Mouse (Mus musculus) stomach, embryonic 15.5 days (tissue): ENCODE data around the gene Egfl8. TPM values are rescaled to one million over a fixed set of nuclear protein-coding genes. Genes with fewer than 3 reads are reported as not detected.

ENCODE experiments used
- ATAC-seq: fragments of 200-750 bp; cut with Nextera tagmentation; 2 replicates; pipeline ENCODE4 v1.8.0; 2017; ENCODE audit warnings: low read depth, moderate number of reproducible peaks, moderate TSS enrichment; ENCODE audit not compliant: insufficient read depth, low FRiP score
- H3K27ac ChIP-seq: fragments of 300-500 bp; sonication (generic); 2 replicates; pipeline ENCODE4 v1.5.1; 2015; ENCODE audit warnings: mild to moderate bottlenecking, inconsistent platforms
- H3K27me3 ChIP-seq: fragments of 300-500 bp; sonication (generic); replicated peaks from 2 replicates; pipeline ENCODE4 v1.6.1; 2015; ENCODE audit warnings: inconsistent platforms
- H3K36me3 ChIP-seq: fragments of 300-500 bp; sonication (generic); 2 replicates; pipeline ENCODE4 v1.6.1; 2015; ENCODE audit warnings: inconsistent platforms
- H3K4me1 ChIP-seq: fragments of 300-500 bp; sonication (generic); 2 replicates; pipeline ENCODE4 v1.6.1; 2015; ENCODE audit warnings: inconsistent platforms
- H3K4me2 ChIP-seq: fragments of 300-500 bp; sonication (generic); 2 replicates; pipeline ENCODE4 v1.6.1; 2015; ENCODE audit warnings: mild to moderate bottlenecking, inconsistent platforms
- H3K4me3 ChIP-seq: fragments of 300-500 bp; sonication (generic); replicated peaks from 2 replicates; pipeline ENCODE4 v1.5.1; 2015; ENCODE audit warnings: inconsistent platforms
- H3K9ac ChIP-seq: fragments of 300-500 bp; sonication (generic); 2 replicates; pipeline ENCODE4 v1.6.1; 2015; ENCODE audit warnings: inconsistent platforms
- H3K9me3 ChIP-seq: fragments of 300-500 bp; sonication (generic); 2 replicates; pipeline ENCODE4 v1.6.1; 2016; ENCODE audit warnings: inconsistent platforms
- WGBS: fragments of 180-500 bp; shearing (Covaris S2); methylation state at CpG from one replicate; pipeline ENCODE4 v1.1.7; 2015; 5-methylcytosine and 5-hydroxymethylcytosine counted together
- polyA plus RNA-seq: library from polyadenylated mRNA; unstranded; fragments of >200 nt; fragmentation: Nextera tagmentation; extraction: Ambion mirVana; gene quantifications from 2 replicates; pipeline ENCODE4 v1.2.1, GENCODE M21; 2015

Egfl8 gene
- polyA plus RNA-seq, 1 experiment from 2014 or later, result 3.7 TPM

GRCm38 (mm10) chr17:34646906-34647787 is 31.4 kb upstream of the Egfl8 start, which contains the start of gene Atf6b:
TSS of gene Atf6b (plus strand) at chr17:34647146.
- Histone ChIP-seq H3K9ac (peak within 1 kb of the TSS; percentile 79), H3K4me1 (peaks cover 26% of the 10 kb centered on the region), H3K4me2 (peak within 1 kb of the TSS; percentile 85), H3K36me3 (peaks cover 12% of the 10 kb centered on the region), H3K27ac (peak within 1 kb of the TSS; percentile 9; the same call in 1 of the 2 replicates), H3K27me3 (no peaks in the 10 kb centered on the region), H3K4me3 (peak within 1 kb of the TSS; percentile 72), H3K9me3 (no peaks in the 10 kb centered on the region)
- under 1% methylated on average over 66 of the region's 66 CpGs for WGBS
- peak; percentile 97 for ATAC-seq

DNA sequence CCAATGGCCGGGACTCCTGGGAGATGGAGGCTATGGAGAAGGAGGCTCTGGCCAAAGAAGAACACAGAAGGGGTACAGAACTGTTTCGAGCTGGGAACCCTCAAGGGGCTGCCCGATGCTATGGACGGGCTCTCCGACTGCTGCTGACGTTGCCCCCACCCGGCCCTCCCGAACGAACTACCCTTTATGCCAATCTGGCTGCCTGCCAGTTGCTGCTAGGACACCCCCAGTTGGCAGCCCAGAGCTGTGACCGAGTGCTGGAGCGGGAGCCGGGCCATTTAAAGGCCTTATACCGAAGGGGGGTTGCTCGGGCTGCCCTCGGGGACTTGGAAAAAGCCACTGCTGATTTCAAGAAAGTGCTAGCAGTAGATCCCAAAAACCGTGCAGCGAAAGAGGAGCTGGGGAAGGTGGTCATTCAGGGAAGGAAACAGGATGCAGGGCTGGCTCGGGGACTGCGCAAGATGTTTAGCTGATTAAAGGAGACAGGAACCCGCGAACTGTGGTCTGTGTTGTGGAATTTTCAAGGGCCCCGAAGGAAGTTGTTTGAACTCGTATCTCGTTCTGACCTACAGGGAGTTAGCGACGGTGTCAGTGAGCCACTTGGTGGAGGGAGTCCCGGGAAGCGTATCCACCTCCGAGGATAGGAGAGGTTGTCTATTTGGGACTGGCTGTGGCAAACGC is 30.2 kb upstream of the Egfl8 start:
- Histone ChIP-seq H3K27ac (no peak overlapping the region), H3K9me3 (no peaks in the 10 kb centered on the region), H3K9ac (no peak overlapping the region), H3K27me3 (no peaks in the 10 kb centered on the region), H3K36me3 (0 out of 2 replicates have a peak, but pooled peaks cover 2% of the 10 kb centered on the region), H3K4me3 (peak overlapping the region; percentile 72; the same call in 1 of the 2 replicates), H3K4me1 (peaks cover 27% of the 10 kb centered on the region), H3K4me2 (peak overlapping the region; percentile 61; the same call in 1 of the 2 replicates)
- WGBS, result 87% methylated on average over 30 of the region's 30 CpGs
- ATAC-seq, result no peak

DNA sequence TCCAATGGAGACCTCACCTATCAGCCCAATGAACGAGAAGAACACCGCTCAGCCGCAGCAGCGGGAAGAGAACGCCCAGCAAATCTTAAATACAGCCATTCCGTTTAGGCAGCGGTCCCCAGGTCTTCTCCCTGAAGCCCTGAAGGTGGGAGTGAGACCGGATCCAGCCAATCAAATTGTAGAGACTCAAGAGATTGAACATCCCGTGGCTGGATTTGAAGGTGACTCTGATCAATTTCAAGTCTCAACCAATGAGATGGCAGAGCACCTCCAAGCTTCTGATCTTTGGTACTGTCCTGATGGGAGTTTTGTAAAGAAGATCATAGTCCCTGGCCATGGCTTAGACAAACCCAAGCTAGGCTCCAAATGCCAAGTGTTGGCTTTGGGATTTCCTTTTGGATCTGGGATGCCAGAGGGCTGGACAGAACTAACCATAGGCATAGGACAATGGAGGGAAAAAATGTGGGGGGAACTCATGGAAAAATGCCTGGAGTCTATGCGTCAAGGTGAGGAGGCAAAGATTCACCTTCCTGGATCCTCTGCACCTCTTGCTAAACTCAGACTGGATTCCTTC is 29.6 kb upstream of the Egfl8 start:
- H3K9me3 ChIP-seq, result no peaks in the 10 kb centered on the region
- H3K36me3 ChIP-seq, result no peaks in the 10 kb centered on the region
- ATAC-seq, result no peak
- no peaks in the 10 kb centered on the region for H3K27me3 ChIP-seq
- peak overlapping the region; percentile 33; the same call in 1 of the 2 replicates for H3K27ac ChIP-seq
- H3K4me2 ChIP-seq, result peak overlapping the region; percentile 61
- 40% methylated on average over 10 of the region's 10 CpGs for WGBS
- H3K4me3 ChIP-seq, result peak overlapping the region; percentile 52
- H3K9ac ChIP-seq, result peak overlapping the region; percentile 35; the same call in 1 of the 2 replicates
- H3K4me1 ChIP-seq, result peaks cover 33% of the 10 kb centered on the region

GRCm38 (mm10) chr17:34644608-34645007 is 28.8 kb upstream of the Egfl8 start, which contains the start of gene Fkbpl:
TSS of gene Fkbpl (plus strand) at chr17:34644764.
- Histone ChIP-seq H3K27me3 (no peaks in the 10 kb centered on the region), H3K27ac (peak within 1 kb of the TSS; percentile 33), H3K4me2 (peak within 1 kb of the TSS; percentile 61), H3K36me3 (no peaks in the 10 kb centered on the region), H3K4me3 (peak within 1 kb of the TSS; percentile 52), H3K9ac (peak within 1 kb of the TSS; percentile 35), H3K4me1 (peaks cover 36% of the 10 kb centered on the region), H3K9me3 (no peaks in the 10 kb centered on the region)
- peak; percentile 72 for ATAC-seq
- 0% methylated on average over 16 of the region's 16 CpGs for WGBS

GRCm38 (mm10) chr17:34643944-34644343 is 28.2 kb upstream of the Egfl8 start:
- 82% methylated on average over 10 of the region's 10 CpGs for WGBS
- Histone ChIP-seq H3K9ac (no peak overlapping the region), H3K36me3 (no peaks in the 10 kb centered on the region), H3K4me1 (peaks cover 36% of the 10 kb centered on the region), H3K4me3 (no peak overlapping the region), H3K9me3 (no peaks in the 10 kb centered on the region), H3K27ac (no peak overlapping the region), H3K4me2 (no peak overlapping the region), H3K27me3 (no peaks in the 10 kb centered on the region)
- no peak for ATAC-seq

- Histone ChIP-seq H3K27ac (no peak overlapping the region), H3K9me3 (no peaks in the 10 kb centered on the region), H3K36me3 (no peaks in the 10 kb centered on the region), H3K4me3 (no peak overlapping the region), H3K4me2 (no peak overlapping the region), H3K4me1 (peaks cover 34% of the 10 kb centered on the region), H3K27me3 (no peaks in the 10 kb centered on the region), H3K9ac (no peak overlapping the region)
- ATAC-seq, result no peak
- 75% methylated on average over 4 of the region's 4 CpGs for WGBS
Measured at GRCm38 (mm10) chr17:34643379-34643778, 27.6 kb upstream of the Egfl8 start.

GRCm38 (mm10) chr17:34641945-34642344 is 26.2 kb upstream of the Egfl8 start:
- Histone ChIP-seq H3K4me3 (no peak overlapping the region), H3K4me2 (no peak overlapping the region), H3K4me1 (peaks cover 25% of the 10 kb centered on the region), H3K27ac (no peak overlapping the region), H3K27me3 (no peaks in the 10 kb centered on the region), H3K9me3 (no peaks in the 10 kb centered on the region), H3K36me3 (no peaks in the 10 kb centered on the region), H3K9ac (no peak overlapping the region)
- no peak for ATAC-seq
- 69% methylated on average over 3 of the region's 3 CpGs for WGBS

GRCm38 (mm10) chr17:34640778-34641601 is 25.2 kb upstream of the Egfl8 start:
- peaks cover 19% of the 10 kb centered on the region for H3K4me1 ChIP-seq
- H3K9me3 ChIP-seq, result no peaks in the 10 kb centered on the region
- peak; percentile 38; the same call in 1 of the 2 replicates for ATAC-seq
- no peak overlapping the region for H3K4me3 ChIP-seq
- H3K27ac ChIP-seq, result peak overlapping the region; percentile 60
- no peak overlapping the region for H3K9ac ChIP-seq
- H3K27me3 ChIP-seq, result no peaks in the 10 kb centered on the region
- no peaks in the 10 kb centered on the region for H3K36me3 ChIP-seq
- 18% methylated on average over 11 of the region's 11 CpGs for WGBS
- peak overlapping the region; percentile 9; the same call in 1 of the 2 replicates for H3K4me2 ChIP-seq

- no peak overlapping the region for H3K4me3 ChIP-seq
- WGBS, result 74% methylated on average over 7 of the region's 7 CpGs
- ATAC-seq, result no peak
Measured at GRCm38 (mm10) chr17:34639461-34640255, 23.9 kb upstream of the Egfl8 start.

GRCm38 (mm10) chr17:34637459-34637858 is 21.7 kb upstream of the Egfl8 start:
- no peak overlapping the region for H3K4me3 ChIP-seq
- no peaks in the 10 kb centered on the region for H3K36me3 ChIP-seq
- H3K9ac ChIP-seq, result no peak overlapping the region
- H3K4me1 ChIP-seq, result peaks cover 10% of the 10 kb centered on the region; the same call in 1 of the 2 replicates
- H3K4me2 ChIP-seq, result no peak overlapping the region
- H3K9me3 ChIP-seq, result no peaks in the 10 kb centered on the region
- ATAC-seq, result no peak
- H3K27me3 ChIP-seq, result no peaks in the 10 kb centered on the region
- WGBS, result 64% methylated on average over 3 of the region's 3 CpGs
- no peak overlapping the region for H3K27ac ChIP-seq

More at GRCm38 (mm10) chr17:34639461-34640255, 23.9 kb upstream of the Egfl8 start:
- H3K27ac ChIP-seq, result no peak overlapping the region
- H3K9me3 ChIP-seq, result no peaks in the 10 kb centered on the region
- peaks cover 10% of the 10 kb centered on the region; the same call in 1 of the 2 replicates for H3K4me1 ChIP-seq
- no peak overlapping the region for H3K9ac ChIP-seq
- no peaks in the 10 kb centered on the region for H3K27me3 ChIP-seq
- no peak overlapping the region for H3K4me2 ChIP-seq
- no peaks in the 10 kb centered on the region for H3K36me3 ChIP-seq
